Comparison of ENCODE assay signal across 12 mouse cellular contexts in the genomic region with DNA sequence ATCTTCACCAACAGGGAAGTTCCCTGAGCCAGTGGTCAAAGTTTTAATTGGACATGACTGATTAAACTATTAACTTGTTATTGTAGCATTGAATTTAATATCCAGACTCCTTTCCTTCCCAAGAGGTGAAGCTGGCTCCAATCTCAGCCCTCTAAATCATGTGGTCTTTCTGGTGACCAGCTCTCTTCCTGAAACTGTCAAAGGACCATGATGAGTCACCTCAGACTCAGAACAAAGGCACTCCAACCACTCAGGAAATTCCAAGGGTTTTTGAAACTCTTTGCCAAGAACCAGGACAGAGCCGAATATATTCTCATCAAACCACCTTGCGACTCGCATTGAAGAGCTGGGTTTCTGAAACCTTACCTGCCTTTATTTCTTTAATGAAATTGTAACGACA. TPM values are rescaled to one million over a fixed set of nuclear protein-coding genes. Genes with fewer than 3 reads are reported as not detected.
A peak's percentile ranks its signal among the peaks of the same experiment; 100 is the strongest.
DNase-seq lines count a peak whose midpoint lies in the region; ATAC-seq lines count a peak whose summit lies in the region.
"Had no signal": no experiment of that assay in that cellular context is flagged by ENCODE, and none has a peak within 500 bp of the region (broad histone marks: within the 10 kb centered on the region; RNA-seq: fewer than 3 reads in every experiment).

No protein-coding gene starts in this region.

- no peak overlapping the region for H3K4me2 ChIP-seq in kidney, embryonic 14.5 days (replicated peaks; ENCODE audit: low read depth, low read length)
- H3K4me2 ChIP-seq in midbrain, embryonic 15.5 days: no peak overlapping the region
- no peak overlapping the region for H3K4me2 ChIP-seq in forebrain, embryonic 13.5 days
- H3K4me2 ChIP-seq: forebrain, embryonic 12.5 days; limb, embryonic 12.5 days had no signal

- peak; percentile 39 for DNase-seq in gastrocnemius, adult 18-20 months (ENCODE audit: low spot score)
- no peak for DNase-seq in gastrocnemius, postnatal 4 days (ENCODE audit: low spot score in 2 of 2)
- DNase-seq in NIH3T3 (ENCODE audit: low read depth): peak; percentile 70
- DNase-seq in lung, postnatal 25 days (ENCODE audit: low spot score): peak; percentile 82
- no peak for DNase-seq in left cerebral cortex, adult 8-10 months (ENCODE audit: low spot score in 2 of 2)
- DNase-seq: cerebellum, postnatal 36 days had no signal

- ATAC-seq in kidney, embryonic 14.5 days (ENCODE audit: low FRiP score, low TSS enrichment): 0 out of 2 replicates have a peak, but pooled peaks have one; percentile 18
- ATAC-seq in midbrain, embryonic 15.5 days (replicated peaks): no peak
- ATAC-seq in forebrain, embryonic 13.5 days: no peak

- H3K36me3 ChIP-seq in kidney, embryonic 14.5 days (ENCODE audit: control insufficient read depth, insufficient read depth, low read length): no peaks in the 10 kb centered on the region
- no peaks in the 10 kb centered on the region for H3K36me3 ChIP-seq in midbrain, embryonic 15.5 days (replicated peaks)
- no peaks in the 10 kb centered on the region for H3K36me3 ChIP-seq in forebrain, embryonic 13.5 days (ENCODE audit: poor library complexity, severe bottlenecking)
- H3K36me3 ChIP-seq: forebrain, embryonic 12.5 days; limb, embryonic 12.5 days had no signal

- no peaks in the 10 kb centered on the region for H3K9me3 ChIP-seq in kidney, embryonic 14.5 days (ENCODE audit: control insufficient read depth, low read length)
- H3K9me3 ChIP-seq in midbrain, embryonic 15.5 days: no peaks in the 10 kb centered on the region
- no peaks in the 10 kb centered on the region for H3K9me3 ChIP-seq in forebrain, embryonic 13.5 days (replicated peaks)
- H3K9me3 ChIP-seq: forebrain, embryonic 12.5 days; limb, embryonic 12.5 days; megakaryocyte, embryonic 14.5 days had no signal

- H3K27ac ChIP-seq in kidney, embryonic 14.5 days (ENCODE audit: low read depth, low read length): no peak overlapping the region
- H3K27ac ChIP-seq in midbrain, embryonic 15.5 days: no peak overlapping the region
- no peak overlapping the region for H3K27ac ChIP-seq in forebrain, embryonic 13.5 days
- H3K27ac ChIP-seq: forebrain, embryonic 12.5 days; limb, embryonic 12.5 days had no signal

- no peaks in the 10 kb centered on the region for H3K27me3 ChIP-seq in kidney, embryonic 14.5 days (ENCODE audit: control insufficient read depth, insufficient read depth, low read length)
- no peaks in the 10 kb centered on the region for H3K27me3 ChIP-seq in midbrain, embryonic 15.5 days (replicated peaks)
- no peaks in the 10 kb centered on the region for H3K27me3 ChIP-seq in forebrain, embryonic 13.5 days
- H3K27me3 ChIP-seq: forebrain, embryonic 12.5 days; limb, embryonic 12.5 days had no signal

- no peak overlapping the region for H3K9ac ChIP-seq in kidney, embryonic 14.5 days (ENCODE audit: low read depth, low read length)
- H3K9ac ChIP-seq in midbrain, embryonic 15.5 days: no peak overlapping the region
- H3K9ac ChIP-seq in forebrain, embryonic 13.5 days: no peak overlapping the region
- H3K9ac ChIP-seq: forebrain, embryonic 12.5 days; limb, embryonic 12.5 days had no signal

- peaks cover 20% of the 10 kb centered on the region for H3K4me1 ChIP-seq in kidney, embryonic 14.5 days (ENCODE audit: control insufficient read depth, insufficient read depth, low read length)
- H3K4me1 ChIP-seq in midbrain, embryonic 15.5 days: no peaks in the 10 kb centered on the region
- H3K4me1 ChIP-seq in forebrain, embryonic 13.5 days: no peaks in the 10 kb centered on the region
- H3K4me1 ChIP-seq: forebrain, embryonic 12.5 days had no signal

- WGBS in kidney, embryonic 14.5 days: 51% methylated on average over 4 of the region's 4 CpGs
- 91% methylated on average over 4 of the region's 4 CpGs for WGBS in midbrain, embryonic 15.5 days
- 86% methylated on average over 4 of the region's 4 CpGs for WGBS in forebrain, embryonic 13.5 days

- H3K4me3 ChIP-seq in kidney, embryonic 14.5 days (ENCODE audit: low read length): no peak overlapping the region
- H3K4me3 ChIP-seq in midbrain, embryonic 15.5 days: no peak overlapping the region
- no peak overlapping the region for H3K4me3 ChIP-seq in forebrain, embryonic 13.5 days
- H3K4me3 ChIP-seq: forebrain, embryonic 12.5 days; limb, embryonic 12.5 days; megakaryocyte, embryonic 14.5 days had no signal

RNA-seq across cellular contexts. Expression of a gene that starts 11.2 kb away (rescaled TPM):
- total RNA-seq in gastrocnemius, adult 18-20 months (2021): 10 to 100 TPM in 1 of 2 experiments, 1 to 10 TPM in 1; 9.5 to 20.3 TPM
- total RNA-seq in gastrocnemius, postnatal 4 days (2021): 10 to 100 TPM; 38.2 to 43.0 TPM
- 57.3 and 64.9 TPM in 2 replicates for polyA plus RNA-seq in kidney, embryonic 14.5 days (2014; fragmentation: Nextera tagmentation; extraction: Ambion mirVana)
- total RNA-seq in left cerebral cortex, adult 8-10 months (2022): 10 to 100 TPM; 10.4 to 28.5 (median 18.8) TPM
- 30.5 and 34.9 TPM in 2 replicates for polyA plus RNA-seq in midbrain, embryonic 15.5 days (2015; fragmentation: Nextera tagmentation; extraction: Ambion mirVana)
- 18.2 and 19.1 TPM in 2 replicates for polyA plus RNA-seq in forebrain, embryonic 13.5 days (2015; fragmentation: Nextera tagmentation; extraction: Ambion mirVana)

Comparison
In these comparisons a context has a peak if more than half of its experiments do, and no peak if none do; other contexts are left out.
1. DNase-seq: peak in gastrocnemius, adult 18-20 months (single experiment), NIH3T3 (single experiment) and lung, postnatal 25 days (single experiment); none in gastrocnemius, postnatal 4 days (0 of 2) and left cerebral cortex, adult 8-10 months (0 of 2).